Mouse (Mus musculus): ENCODE measurements around the gene Gm11937. TPM values are rescaled to one million over a fixed set of nuclear protein-coding genes. Genes with fewer than 3 reads are reported as not detected.

The Gm11937 gene
- not detected for polyA plus RNA-seq (2017; shearing (Covaris generic))

GRCm38 (mm10) chr11:99610089-99610488, at the start of gene Gm11937:
Gene Gm11937 (minus strand): TSS chr11:99610189.

GRCm38 (mm10) chr11:99658467-99659010, 48.5 kb upstream of the Gm11937 start, which contains the start of gene Gm11563:
Gene Gm11563 (minus strand): TSS chr11:99658960.

GRCm38 (mm10) chr11:99650136-99650535, 40.1 kb upstream of the Gm11937 start, which contains the start of gene Gm11555:
Gene Gm11555 (minus strand): TSS chr11:99650236.

GRCm38 (mm10) chr11:99643635-99644139, 33.7 kb upstream of the Gm11937 start, which contains the start of gene Krtap4-7:
Gene Krtap4-7 (minus strand): TSS chr11:99644089.

GRCm38 (mm10) chr11:99634653-99635134, 24.7 kb upstream of the Gm11937 start, which contains the start of gene Krtap4-2:
Gene Krtap4-2 (minus strand): TSS chr11:99635084.

GRCm38 (mm10) chr11:99628138-99628537, 18.1 kb upstream of the Gm11937 start, which contains the start of gene Krtap4-1:
Gene Krtap4-1 (minus strand): TSS chr11:99628238.

GRCm38 (mm10) chr11:99620335-99620734, 10.3 kb upstream of the Gm11937 start, which contains the start of gene Gm11562:
Gene Gm11562 (minus strand): TSS chr11:99620435.

GRCm38 (mm10) chr11:99614796-99615363, 4.9 kb upstream of the Gm11937 start, which contains the start of gene Krtap2-4:
Gene Krtap2-4 (minus strand): TSS chr11:99614846.

GRCm38 (mm10) chr11:99603208-99603607, 6.8 kb downstream of the Gm11937 start, which contains the start of gene Gm11938:
Gene Gm11938 (minus strand): TSS chr11:99603308.

GRCm38 (mm10) chr11:99597742-99598141, 12.2 kb downstream of the Gm11937 start, which contains the start of gene Krtap9-3:
Gene Krtap9-3 (minus strand): TSS chr11:99598105.

GRCm38 (mm10) chr11:99590981-99591380, 19.0 kb downstream of the Gm11937 start, which contains the start of gene Krtap1-3:
Gene Krtap1-3 (minus strand): TSS chr11:99591339.

GRCm38 (mm10) chr11:99583245-99583704, 26.7 kb downstream of the Gm11937 start, which contains the start of gene Krtap1-4:
Gene Krtap1-4 (minus strand): TSS chr11:99583654.

GRCm38 (mm10) chr11:99580636-99581035, 29.4 kb downstream of the Gm11937 start, which contains the start of gene Krtap1-5:
Gene Krtap1-5 (minus strand): TSS chr11:99581016.

GRCm38 (mm10) chr11:99566530-99566929, 43.5 kb downstream of the Gm11937 start, which contains the start of gene Krtap3-1:
Gene Krtap3-1 (minus strand): TSS chr11:99566630.

Other genes starting within 250 kb of the Gm11937 start
- gene Krt28, start 235.3 kb downstream of the Gm11937 start, polyA plus RNA-seq (2017; shearing (Covaris generic)): 0.26 TPM
- gene Krt10, start 220.8 kb downstream of the Gm11937 start, polyA plus RNA-seq (2017; shearing (Covaris generic)): 10.1 TPM
- not detected for gene Krt12, start 187.9 kb downstream of the Gm11937 start, polyA plus RNA-seq (2017; shearing (Covaris generic))
- gene Krt20, start 172.0 kb downstream of the Gm11937 start, polyA plus RNA-seq (2017; shearing (Covaris generic)): 0.26 TPM
- not detected for gene Krt23, start 117.1 kb downstream of the Gm11937 start, polyA plus RNA-seq (2017; shearing (Covaris generic))
- gene Krt39, start 88.9 kb downstream of the Gm11937 start, polyA plus RNA-seq (2017; shearing (Covaris generic)): not detected
- gene Krt40, start 67.0 kb downstream of the Gm11937 start, polyA plus RNA-seq (2017; shearing (Covaris generic)): not detected
- not detected for gene Krtap3-3, start 59.3 kb downstream of the Gm11937 start, polyA plus RNA-seq (2017; shearing (Covaris generic))
- 0.74 TPM for gene Krtap3-2, start 53.3 kb downstream of the Gm11937 start, polyA plus RNA-seq (2017; shearing (Covaris generic))
- not detected for gene Gm11939, start 50.7 kb downstream of the Gm11937 start, polyA plus RNA-seq (2017; shearing (Covaris generic))
- gene Krtap3-1, start 43.6 kb downstream of the Gm11937 start, polyA plus RNA-seq (2017; shearing (Covaris generic)): not detected
- gene Krtap1-5, start 29.2 kb downstream of the Gm11937 start, polyA plus RNA-seq (2017; shearing (Covaris generic)): not detected
- 0.90 TPM for gene Krtap1-4, start 26.5 kb downstream of the Gm11937 start, polyA plus RNA-seq (2017; shearing (Covaris generic))
- gene Krtap1-3, start 18.9 kb downstream of the Gm11937 start, polyA plus RNA-seq (2017; shearing (Covaris generic)): not detected
- gene Krtap9-3, start 12.1 kb downstream of the Gm11937 start, polyA plus RNA-seq (2017; shearing (Covaris generic)): not detected
- gene Gm11938, start 6.9 kb downstream of the Gm11937 start, polyA plus RNA-seq (2017; shearing (Covaris generic)): not detected
- gene Krtap2-4, start 4.7 kb upstream of the Gm11937 start, polyA plus RNA-seq (2017; shearing (Covaris generic)): not detected
- not detected for gene Gm11562, start 10.2 kb upstream of the Gm11937 start, polyA plus RNA-seq (2017; shearing (Covaris generic))
- not detected for gene Krtap4-1, start 18.0 kb upstream of the Gm11937 start, polyA plus RNA-seq (2017; shearing (Covaris generic))
- not detected for gene Krtap4-2, start 24.9 kb upstream of the Gm11937 start, polyA plus RNA-seq (2017; shearing (Covaris generic))
- not detected for gene Krtap4-7, start 33.9 kb upstream of the Gm11937 start, polyA plus RNA-seq (2017; shearing (Covaris generic))
- not detected for gene Gm11555, start 40.0 kb upstream of the Gm11937 start, polyA plus RNA-seq (2017; shearing (Covaris generic))
- gene Gm11563, start 48.8 kb upstream of the Gm11937 start, polyA plus RNA-seq (2017; shearing (Covaris generic)): not detected
- not detected for gene Krtap4-6, start 55.8 kb upstream of the Gm11937 start, polyA plus RNA-seq (2017; shearing (Covaris generic))
- gene Gm14190, start 80.6 kb upstream of the Gm11937 start, polyA plus RNA-seq (2017; shearing (Covaris generic)): not detected
- gene Gm14180, start 124.1 kb upstream of the Gm11937 start, polyA plus RNA-seq (2017; shearing (Covaris generic)): not detected
- gene Gm11595, start 162.7 kb upstream of the Gm11937 start, polyA plus RNA-seq (2017; shearing (Covaris generic)): not detected
- not detected for gene Krtap4-8, start 170.5 kb upstream of the Gm11937 start, polyA plus RNA-seq (2017; shearing (Covaris generic))
- gene Krtap4-9, start 175.0 kb upstream of the Gm11937 start, polyA plus RNA-seq (2017; shearing (Covaris generic)): not detected
- not detected for gene Gm11596, start 183.3 kb upstream of the Gm11937 start, polyA plus RNA-seq (2017; shearing (Covaris generic))
- not detected for gene Gm11569, start 188.7 kb upstream of the Gm11937 start, polyA plus RNA-seq (2017; shearing (Covaris generic))
- gene Gm11554, start 194.3 kb upstream of the Gm11937 start, polyA plus RNA-seq (2017; shearing (Covaris generic)): not detected
- not detected for gene Krtap4-13, start 199.7 kb upstream of the Gm11937 start, polyA plus RNA-seq (2017; shearing (Covaris generic))
- gene Gm11564, start 205.5 kb upstream of the Gm11937 start, polyA plus RNA-seq (2017; shearing (Covaris generic)): not detected
- gene 2300003K06Rik, start 227.9 kb upstream of the Gm11937 start, polyA plus RNA-seq (2017; shearing (Covaris generic)): not detected
- gene Krtap4-16, start 241.4 kb upstream of the Gm11937 start, polyA plus RNA-seq (2017; shearing (Covaris generic)): not detected
- not detected for gene Gm11568, start 247.7 kb upstream of the Gm11937 start, polyA plus RNA-seq (2017; shearing (Covaris generic))

All from effector memory CD4-positive, alpha-beta T cell, adult 7 months (primary cell).